Mouse (Mus musculus): ENCODE measurements at regions not wholly inside any gene's neighbourhood (a gene's known extent, or its start where the extent isn't known, plus 50 kb on each side); places are given as distances from the start of the nearest gene placed in this dataset.
"Not testable (repeated sequence)": the region's sequence is repeated elsewhere in the genome, so short reads cannot be mapped to it uniquely, and the experiment has no call there.

DNA sequence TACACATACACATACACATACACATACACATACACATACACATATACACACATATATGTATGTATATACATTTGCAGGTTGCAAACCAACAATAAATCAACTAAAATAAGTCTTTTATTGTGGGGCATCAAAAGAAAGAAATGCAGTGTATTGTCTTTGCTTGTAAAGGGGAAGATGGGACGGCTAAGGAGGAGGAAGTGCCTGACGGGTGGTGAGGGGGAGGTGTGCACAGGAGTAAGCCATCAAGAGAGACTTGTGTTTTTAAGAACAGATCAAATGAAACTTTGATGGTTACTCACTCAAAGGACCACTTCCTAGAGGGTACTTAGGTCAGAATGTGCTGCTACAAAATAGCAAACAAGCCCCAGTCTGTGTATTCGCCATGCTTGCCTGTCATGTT lies 164.2 kb downstream of the Dhx15 start:
- no peak for DNase-seq (ENCODE audit: low spot score in 2 of 2)
- intact Hi-C loops (cut with DNase I): no loop called here

DNA sequence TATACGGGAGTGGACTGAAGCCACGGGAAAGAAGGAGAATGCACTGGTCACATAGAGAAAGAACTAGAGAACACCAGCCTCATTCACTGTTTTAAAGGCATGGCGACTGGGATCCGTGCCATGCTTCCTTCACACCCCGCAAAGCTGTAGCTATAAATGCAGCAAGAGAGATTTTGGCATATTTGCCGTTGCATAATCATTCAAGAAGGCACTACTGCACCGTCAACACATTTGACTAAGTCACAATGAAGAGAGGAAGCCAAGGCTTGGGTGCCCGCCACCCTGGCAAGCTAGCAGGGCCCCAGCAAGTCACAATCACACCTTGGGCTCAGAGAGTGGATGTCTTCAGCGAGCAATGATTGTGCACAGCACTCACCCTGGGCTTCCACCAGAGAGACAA lies 167.1 kb downstream of the Dhx15 start:
- DNase-seq (ENCODE audit: low spot score in 2 of 2): peak; percentile 77 to 96

DNA sequence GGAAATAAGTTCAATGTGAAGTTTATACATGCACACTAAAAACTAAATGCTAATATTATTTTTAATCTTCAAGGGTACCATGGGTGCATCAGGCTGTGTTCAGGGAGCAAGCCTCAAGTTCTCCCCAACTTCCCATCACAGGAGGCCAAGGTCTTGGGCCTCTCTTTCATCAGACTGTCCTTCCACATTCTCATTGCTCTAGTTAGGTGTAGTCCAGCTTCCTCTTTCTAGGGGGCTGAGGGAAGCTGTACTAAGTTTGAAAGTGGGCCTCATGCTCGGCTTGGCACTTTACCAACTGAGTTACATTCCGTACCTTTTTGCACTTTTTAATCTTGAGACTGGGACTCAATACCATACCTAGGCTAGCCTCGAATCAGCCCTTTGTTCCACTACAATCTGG lies 173.3 kb downstream of the Dhx15 start:
- DNase-seq (ENCODE audit: low spot score in 2 of 2): no peak
- intact Hi-C loops (cut with DNase I): no loop called here

More for the DNA sequence above, 167.1 kb downstream of the Dhx15 start:
- intact Hi-C loops (cut with DNase I): no loop called here

DNA sequence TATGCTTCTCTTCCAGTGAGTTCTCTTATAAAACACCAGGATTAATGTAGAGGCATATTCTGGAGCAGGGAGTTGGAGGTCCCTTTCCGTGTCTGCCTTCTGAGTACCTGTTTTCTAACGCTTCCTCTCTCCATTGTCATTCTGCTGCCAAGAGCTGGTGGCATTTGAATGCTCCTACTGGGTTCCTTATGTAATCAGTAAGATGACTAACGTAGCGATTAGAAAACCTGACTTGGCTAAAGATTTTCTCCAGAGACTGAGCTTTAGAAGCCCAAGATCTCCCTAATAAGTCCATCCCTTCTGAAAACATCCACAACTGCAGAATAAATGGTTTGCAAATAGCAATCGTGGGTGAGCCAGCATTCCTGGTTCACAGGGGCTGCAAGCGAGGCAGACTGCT lies 174.5 kb downstream of the Dhx15 start:
- DNase-seq (ENCODE audit: low spot score in 2 of 2): peak in 1 of 2 experiments; percentile 57
- intact Hi-C loops (cut with DNase I): no loop called here

DNA sequence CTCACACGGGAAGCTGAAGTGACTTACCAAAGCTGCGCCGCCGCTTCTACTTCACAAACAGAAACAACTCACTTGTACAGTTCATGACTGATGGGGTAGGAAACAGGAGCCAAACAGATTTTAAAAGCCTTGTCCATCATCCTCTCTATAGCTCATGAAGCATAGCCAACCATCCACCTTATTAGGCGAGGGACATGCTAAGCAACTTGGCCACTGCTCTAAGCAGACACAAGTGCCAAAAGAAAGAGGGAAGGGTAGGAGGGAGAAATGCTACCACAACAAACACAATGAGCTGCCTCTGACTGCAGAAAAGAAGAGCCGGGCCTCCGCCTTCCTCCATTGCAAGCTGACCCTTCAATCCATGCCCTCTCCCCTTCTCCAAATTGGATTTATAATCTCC lies 179.9 kb downstream of the Dhx15 start:
- intact Hi-C loops (cut with DNase I): no loop called here
- DNase-seq (ENCODE audit: low spot score in 2 of 2): no peak

DNA sequence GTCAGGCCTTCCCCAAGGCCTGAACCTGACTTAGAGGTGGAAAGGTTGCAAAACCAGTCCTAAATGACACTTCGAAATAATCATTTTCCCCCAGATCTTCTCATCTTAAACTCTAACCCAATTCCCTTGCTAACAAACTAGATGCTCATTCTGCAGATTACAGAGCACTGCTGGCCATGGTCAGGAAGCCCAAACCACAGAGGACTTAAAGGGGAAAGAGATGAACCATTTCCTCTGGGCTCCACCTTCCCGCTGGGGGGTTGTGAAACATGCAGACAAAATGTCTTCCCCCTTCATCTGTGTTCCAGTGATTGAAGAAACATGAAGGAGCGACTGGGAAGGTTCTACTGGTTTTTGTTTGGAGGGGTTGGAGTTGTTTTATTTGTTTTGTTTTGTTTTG lies 181.4 kb downstream of the Dhx15 start:
- intact Hi-C loops (cut with DNase I): no loop called here
- DNase-seq (ENCODE audit: low spot score in 2 of 2): no peak

DNA sequence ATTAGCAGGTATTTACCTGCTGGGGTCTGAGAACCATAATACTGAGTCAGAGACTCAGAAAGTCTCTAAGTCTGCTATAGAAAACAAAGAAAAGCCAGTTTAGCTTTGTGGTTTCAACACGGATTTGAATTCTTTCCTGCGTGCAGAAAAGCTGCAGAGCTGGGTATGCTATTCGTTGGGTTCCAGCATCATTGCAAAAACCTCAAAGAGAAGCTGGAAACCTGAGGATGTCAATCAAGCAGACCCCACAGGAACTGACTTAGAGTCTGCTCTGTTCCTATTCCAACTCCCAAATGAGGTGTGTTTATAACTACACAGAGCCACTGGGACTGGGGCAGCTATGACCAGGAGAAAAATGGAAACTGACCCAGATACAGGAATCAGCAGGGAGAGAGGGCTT lies 183.5 kb downstream of the Dhx15 start:
- no peak for DNase-seq (ENCODE audit: low spot score in 2 of 2)
- intact Hi-C loops (cut with DNase I): no loop called here

DNA sequence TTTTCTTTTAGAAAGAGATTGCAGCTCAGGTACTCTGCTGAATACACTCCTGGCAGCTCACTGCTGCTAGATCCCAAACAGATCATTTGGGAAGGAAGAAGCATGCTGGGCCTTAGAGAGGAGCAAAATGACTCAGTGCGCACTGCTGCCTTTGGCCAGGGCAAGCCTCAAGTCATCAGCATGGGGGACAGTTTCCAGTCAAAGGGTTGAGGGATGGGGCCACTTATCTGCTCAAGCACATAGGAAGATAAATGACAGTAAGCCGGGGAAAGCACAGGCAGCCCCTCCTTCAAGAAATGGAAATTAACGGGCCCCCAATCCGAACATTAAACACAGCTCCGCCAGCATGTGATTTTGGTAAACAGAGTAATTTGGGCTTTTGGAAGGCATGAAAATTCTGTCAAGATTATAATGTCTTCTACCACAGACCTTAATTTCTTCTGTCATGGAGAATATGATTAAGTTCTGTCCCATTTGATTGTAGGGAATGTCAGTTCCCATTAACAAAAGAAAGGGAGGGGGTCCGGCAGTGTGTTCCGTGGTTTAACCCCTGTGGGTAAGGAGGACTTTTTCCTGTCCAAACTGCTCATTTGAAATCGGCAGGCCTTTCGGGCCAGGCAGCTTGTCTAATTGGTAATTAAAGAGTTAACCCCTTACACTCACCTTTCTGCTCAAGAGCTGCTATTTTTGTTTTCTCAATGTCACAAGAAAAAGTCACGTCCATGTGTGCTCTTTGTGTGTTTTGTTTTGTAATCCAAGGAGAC lies 199.3 kb downstream of the Dhx15 start:
- no peak for DNase-seq (ENCODE audit: low spot score in 2 of 2)
- intact Hi-C loops (cut with DNase I): no loop called here

DNA sequence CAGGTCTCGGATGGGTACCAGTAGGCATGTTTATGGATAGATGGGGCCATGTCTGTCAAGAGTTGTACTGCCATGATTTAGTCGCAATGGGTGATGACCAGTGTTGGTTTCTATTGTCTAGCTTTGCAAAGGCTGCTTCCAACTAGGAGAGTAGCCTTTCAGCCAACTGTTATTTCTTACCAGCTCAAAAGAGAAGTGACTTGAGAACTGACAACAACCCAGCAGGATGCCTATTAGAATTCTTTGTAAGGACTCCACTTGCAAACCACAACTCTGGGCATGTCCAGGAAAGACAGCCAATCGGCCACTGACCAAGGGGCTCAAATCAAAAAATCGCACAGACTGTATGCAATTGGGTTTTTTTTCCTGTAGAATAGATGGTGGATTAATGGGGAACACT lies 200.9 kb downstream of the Dhx15 start:
- intact Hi-C loops (cut with DNase I): no loop called here
- no peak for DNase-seq (ENCODE audit: low spot score in 2 of 2)

DNA sequence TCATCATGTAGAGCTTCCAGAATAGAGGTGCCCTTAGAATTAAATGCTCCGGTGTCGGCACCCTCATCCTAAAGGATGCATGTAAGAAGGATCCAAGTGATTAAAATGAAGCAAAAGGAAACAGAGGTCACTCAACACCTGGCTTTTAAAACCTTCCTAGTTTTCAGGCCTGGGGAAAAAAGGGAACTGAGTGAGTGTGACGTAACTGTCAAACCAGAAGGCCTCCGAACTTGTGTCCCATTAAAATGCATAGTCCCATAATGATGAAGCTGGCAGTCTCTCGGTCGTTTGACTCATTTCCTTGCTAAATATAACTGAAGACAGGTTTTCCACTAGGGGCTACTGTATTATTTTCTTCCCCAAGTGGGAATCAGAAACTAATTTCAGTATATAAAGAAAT lies 201.4 kb downstream of the Dhx15 start:
- intact Hi-C loops (cut with DNase I): no loop called here
- no peak for DNase-seq (ENCODE audit: low spot score in 2 of 2)

DNA sequence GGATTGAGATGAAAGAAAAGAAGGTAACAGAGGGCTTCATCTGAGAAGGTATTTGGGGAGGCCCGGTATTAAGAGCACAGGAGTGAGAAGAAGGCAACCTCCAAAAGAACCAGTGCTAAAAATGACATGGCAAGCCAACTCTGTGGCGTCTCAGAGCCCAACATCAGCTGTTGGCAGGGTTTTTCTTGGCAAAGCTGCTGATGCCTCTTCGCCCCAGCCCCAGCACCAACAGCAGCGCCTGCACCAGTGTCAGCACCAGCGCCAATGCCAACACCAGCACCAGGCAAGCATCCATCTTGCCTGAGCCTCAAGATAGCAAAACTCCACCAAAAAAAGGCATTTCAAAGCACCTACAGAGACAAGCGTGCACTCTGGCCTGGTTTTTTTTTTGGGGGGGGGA lies 205.3 kb downstream of the Dhx15 start:
- peak in 1 of 2 experiments; percentile 46 for DNase-seq (ENCODE audit: low spot score in 2 of 2)
- intact Hi-C loops (cut with DNase I): loop anchor here (5.0 kb wide), 1 partner anchor 73 kb away; no protein-coding TSS in a partner anchor

DNA sequence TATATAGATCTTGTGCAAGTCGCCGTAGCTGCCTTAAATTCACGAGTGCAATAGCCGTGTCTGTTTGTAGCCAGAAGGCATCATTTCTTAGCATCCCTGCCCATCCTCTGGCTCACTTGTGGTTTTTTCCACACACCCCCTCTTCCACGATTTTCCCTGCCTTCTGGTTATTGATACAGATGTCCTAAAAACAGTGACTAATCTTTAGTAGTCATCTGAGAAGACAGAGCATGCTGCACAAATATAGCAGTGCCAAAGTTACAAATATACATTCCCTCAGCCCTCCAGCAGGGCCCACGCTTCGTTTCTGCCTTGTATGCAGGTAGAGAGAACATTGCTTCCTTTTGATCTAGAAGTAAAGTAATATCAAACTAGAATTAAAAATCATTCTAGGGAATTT lies 207.5 kb downstream of the Dhx15 start:
- intact Hi-C loops (cut with DNase I): loop anchor here (5.0 kb wide), 1 partner anchor 70 kb away; no protein-coding TSS in a partner anchor
- peak; percentile 30 to 87 for DNase-seq (ENCODE audit: low spot score in 2 of 2)

DNA sequence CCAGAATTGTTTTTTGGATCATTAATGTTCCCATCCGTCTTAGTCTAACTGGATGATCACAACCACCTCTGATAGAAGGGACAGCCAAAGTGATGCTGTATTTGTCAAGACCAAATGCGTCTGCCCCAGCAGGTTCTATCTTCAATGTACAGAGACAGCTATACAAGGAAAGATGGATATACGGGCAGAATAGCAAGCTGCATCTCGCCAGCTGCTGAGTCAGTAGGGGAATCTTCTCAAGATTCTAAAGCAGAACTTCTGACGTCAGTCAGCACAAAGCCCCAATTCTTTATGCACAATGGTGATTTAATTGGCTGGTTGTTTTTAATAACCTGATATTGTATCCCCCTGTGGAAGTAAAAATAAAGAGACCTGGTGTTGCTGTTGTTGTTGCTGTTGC lies 209.4 kb downstream of the Dhx15 start:
- intact Hi-C loops (cut with DNase I): loop anchor here (5.0 kb wide), 1 partner anchor 69 kb away; no protein-coding TSS in a partner anchor

DNA sequence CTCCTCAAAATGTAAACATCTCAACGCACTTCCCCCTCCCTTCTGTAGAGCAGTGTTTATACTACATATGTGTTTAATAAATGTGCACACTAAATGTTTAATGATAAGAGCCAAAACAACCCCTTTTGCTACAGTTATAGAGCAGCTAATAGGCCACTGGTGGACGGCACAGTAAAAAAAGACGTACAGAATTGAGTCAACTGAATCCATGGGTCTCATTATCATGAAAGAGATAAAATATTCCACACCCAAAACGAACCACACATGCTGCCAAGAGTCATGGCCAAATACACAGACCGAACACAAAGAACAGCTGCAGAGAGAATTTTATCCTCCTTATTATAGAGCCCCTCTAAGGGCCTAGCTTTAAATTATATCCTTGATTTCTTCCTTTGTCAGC lies 237.8 kb downstream of the Dhx15 start:
- no peak for DNase-seq (ENCODE audit: low spot score in 2 of 2)
- intact Hi-C loops (cut with DNase I): no loop called here

More for the DNA sequence above, 209.4 kb downstream of the Dhx15 start:
- DNase-seq (ENCODE audit: low spot score in 2 of 2): peak in 1 of 2 experiments; percentile 56

DNA sequence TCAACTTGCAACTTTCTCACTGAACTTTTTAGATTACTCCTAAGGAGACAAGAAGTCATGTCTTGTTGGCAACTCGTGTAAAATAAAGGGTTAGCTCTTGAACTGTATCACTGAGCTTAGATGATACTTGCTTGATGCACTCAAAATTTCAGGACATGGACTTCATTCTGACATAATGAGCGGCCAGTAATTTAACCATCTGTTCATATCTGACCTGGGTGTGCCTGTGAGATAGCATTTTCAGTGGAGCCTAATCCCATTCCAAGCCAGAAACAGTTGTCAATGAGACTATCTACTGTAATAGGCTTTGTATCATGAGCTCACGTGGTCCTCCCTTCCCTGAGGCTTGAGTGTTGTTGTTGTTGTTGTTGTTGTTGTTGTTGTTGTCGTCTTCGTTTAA lies 240.3 kb downstream of the Dhx15 start:
- intact Hi-C loops (cut with DNase I): no loop called here

DNA sequence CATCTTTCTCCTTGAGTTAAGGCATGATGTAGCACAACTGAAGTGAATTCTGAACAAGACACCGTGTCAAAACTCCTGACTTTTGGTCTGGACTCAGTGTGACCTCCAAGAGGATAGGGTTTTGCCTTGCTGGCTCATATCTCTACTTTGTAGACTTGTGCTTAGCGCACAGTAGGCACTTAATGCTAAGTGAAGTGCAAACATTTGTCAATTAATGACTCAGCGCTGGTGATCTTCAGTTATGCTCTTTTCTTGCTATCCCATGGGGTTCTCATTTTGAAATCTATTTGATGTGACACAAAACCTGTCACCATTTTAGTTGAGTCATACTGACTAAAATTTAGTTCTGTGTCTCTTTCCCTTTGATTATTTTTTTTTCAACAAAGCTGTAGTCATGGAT lies 244.3 kb downstream of the Dhx15 start:
- DNase-seq (ENCODE audit: low spot score in 2 of 2): no peak
- intact Hi-C loops (cut with DNase I): no loop called here

More for the DNA sequence above, 240.3 kb downstream of the Dhx15 start:
- no peak for DNase-seq (ENCODE audit: low spot score in 2 of 2)

DNA sequence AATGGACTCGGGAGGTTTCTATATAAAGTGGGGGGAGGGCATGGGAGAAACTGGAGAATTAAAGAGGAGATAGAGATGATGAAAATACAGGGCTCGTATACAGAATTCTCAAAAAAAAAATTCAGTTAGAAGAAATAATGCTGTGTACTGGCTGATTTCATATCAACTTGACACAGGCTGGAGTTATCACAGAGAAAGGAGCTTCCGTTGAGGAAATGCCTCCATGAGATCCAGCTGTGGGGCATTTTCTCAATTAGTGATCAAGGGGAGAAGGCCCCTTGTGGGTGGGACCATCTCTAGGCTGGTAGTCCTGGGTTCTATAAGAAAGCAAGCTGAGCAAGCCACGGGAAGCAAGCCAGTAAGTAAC lies 248.4 kb downstream of the Dhx15 start:
- DNase-seq (ENCODE audit: low spot score in 2 of 2); intact Hi-C loops (cut with DNase I): not testable (repeated sequence)

DNA sequence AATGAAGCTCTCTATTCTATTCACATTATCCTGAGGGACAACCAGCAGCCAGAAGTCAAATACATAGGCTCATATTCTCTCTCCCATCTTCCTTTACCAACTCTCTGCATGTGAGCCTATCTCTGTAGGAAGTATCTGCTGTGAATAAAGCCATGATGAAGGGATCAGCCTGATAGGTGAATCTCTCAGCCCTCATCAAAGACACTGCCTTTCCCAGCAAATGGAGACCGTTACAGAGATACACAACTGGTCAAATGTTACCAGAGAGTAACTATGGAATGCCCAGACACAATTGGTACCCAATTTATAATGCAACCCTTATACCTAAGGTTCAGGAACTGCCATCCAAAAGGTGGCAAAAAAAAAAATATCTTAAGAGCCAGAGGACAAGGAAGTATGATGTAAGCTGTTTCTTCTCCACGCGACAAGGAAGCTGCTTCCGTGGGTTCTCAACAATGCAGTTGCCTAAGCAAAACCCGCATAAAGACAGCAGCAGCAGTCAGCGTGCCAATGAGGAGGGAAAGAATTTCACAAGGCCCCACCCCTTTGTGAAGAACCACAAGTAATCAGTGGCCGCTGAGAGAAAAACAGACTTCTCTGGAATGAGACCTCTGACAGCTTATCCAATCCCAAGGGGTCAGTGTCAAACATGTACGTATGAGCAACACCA lies 248.9 kb downstream of the Dhx15 start:
- intact Hi-C loops (cut with DNase I): no loop called here
- DNase-seq (ENCODE audit: low spot score in 2 of 2): no peak

DNA sequence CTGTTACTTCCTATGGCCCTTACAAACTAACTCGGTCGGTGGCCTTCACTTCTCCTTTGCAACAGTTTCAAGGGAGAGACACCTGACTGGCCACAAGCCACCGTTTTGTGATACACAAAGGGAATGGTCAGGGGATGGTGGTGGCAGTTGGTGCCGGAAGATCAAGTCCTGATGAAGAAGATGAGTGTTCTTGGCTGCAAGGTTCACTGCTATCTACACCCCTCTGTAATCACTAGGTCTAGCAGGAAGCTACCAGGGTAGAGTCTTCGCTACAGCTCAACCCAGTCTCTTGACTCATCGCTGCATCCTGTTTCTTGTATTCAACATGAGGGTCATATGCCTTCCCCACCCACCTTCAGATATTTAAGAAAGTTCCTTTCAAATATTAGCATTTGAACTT lies 251.5 kb downstream of the Dhx15 start:
- intact Hi-C loops (cut with DNase I): no loop called here
- no peak for DNase-seq (ENCODE audit: low spot score in 2 of 2)

DNA sequence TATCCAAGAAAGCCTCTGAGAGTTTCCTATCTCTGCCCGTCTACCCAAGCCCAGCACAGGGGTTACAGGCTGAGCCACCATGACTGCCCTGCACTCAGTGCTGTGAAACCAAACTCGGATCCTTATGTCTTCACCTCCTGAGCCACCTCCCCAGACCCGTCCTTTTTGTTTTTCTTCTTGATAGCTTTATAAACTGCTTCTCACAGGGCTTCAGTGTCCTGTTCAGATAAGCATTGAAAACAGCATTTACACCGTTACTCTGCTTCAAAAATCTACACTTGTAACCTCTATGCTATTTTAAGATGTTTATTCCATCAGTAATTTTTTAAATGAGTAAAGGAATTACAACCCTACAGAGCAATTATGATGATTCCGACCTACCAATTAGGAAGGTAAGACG lies 253.0 kb downstream of the Dhx15 start:
- intact Hi-C loops (cut with DNase I): no loop called here

More for the DNA sequence above, 253.0 kb downstream of the Dhx15 start:
- no peak for DNase-seq (ENCODE audit: low spot score in 2 of 2)
